Mouse (Mus musculus) stomach, embryonic 15.5 days (tissue): ENCODE data around the gene Foxp2. TPM values are rescaled to one million over a fixed set of nuclear protein-coding genes. Genes with fewer than 3 reads are reported as not detected.

ENCODE experiments used
- ATAC-seq: fragments of 200-750 bp; cut with Nextera tagmentation; 2 replicates; pipeline ENCODE4 v1.8.0; 2017; ENCODE audit warnings: low read depth, moderate number of reproducible peaks, moderate TSS enrichment; ENCODE audit not compliant: insufficient read depth, low FRiP score
- H3K27ac ChIP-seq: fragments of 300-500 bp; sonication (generic); 2 replicates; pipeline ENCODE4 v1.5.1; 2015; ENCODE audit warnings: mild to moderate bottlenecking, inconsistent platforms
- H3K27me3 ChIP-seq: fragments of 300-500 bp; sonication (generic); replicated peaks from 2 replicates; pipeline ENCODE4 v1.6.1; 2015; ENCODE audit warnings: inconsistent platforms
- H3K36me3 ChIP-seq: fragments of 300-500 bp; sonication (generic); 2 replicates; pipeline ENCODE4 v1.6.1; 2015; ENCODE audit warnings: inconsistent platforms
- H3K4me1 ChIP-seq: fragments of 300-500 bp; sonication (generic); 2 replicates; pipeline ENCODE4 v1.6.1; 2015; ENCODE audit warnings: inconsistent platforms
- H3K4me2 ChIP-seq: fragments of 300-500 bp; sonication (generic); 2 replicates; pipeline ENCODE4 v1.6.1; 2015; ENCODE audit warnings: mild to moderate bottlenecking, inconsistent platforms
- H3K4me3 ChIP-seq: fragments of 300-500 bp; sonication (generic); replicated peaks from 2 replicates; pipeline ENCODE4 v1.5.1; 2015; ENCODE audit warnings: inconsistent platforms
- H3K9ac ChIP-seq: fragments of 300-500 bp; sonication (generic); 2 replicates; pipeline ENCODE4 v1.6.1; 2015; ENCODE audit warnings: inconsistent platforms
- H3K9me3 ChIP-seq: fragments of 300-500 bp; sonication (generic); 2 replicates; pipeline ENCODE4 v1.6.1; 2016; ENCODE audit warnings: inconsistent platforms
- WGBS: fragments of 180-500 bp; shearing (Covaris S2); methylation state at CpG from one replicate; pipeline ENCODE4 v1.1.7; 2015; 5-methylcytosine and 5-hydroxymethylcytosine counted together
- polyA plus RNA-seq: library from polyadenylated mRNA; unstranded; fragments of >200 nt; fragmentation: Nextera tagmentation; extraction: Ambion mirVana; gene quantifications from 2 replicates; pipeline ENCODE4 v1.2.1, GENCODE M21; 2015

Gene Foxp2
- polyA plus RNA-seq, 1 experiment from 2014 or later: 30.2 TPM

- Histone ChIP-seq H3K9ac (no peak overlapping the region), H3K27me3 (no peaks in the 10 kb centered on the region), H3K4me2 (no peak overlapping the region), H3K36me3 (0 out of 2 replicates have a peak, but pooled peaks cover 3% of the 10 kb centered on the region), H3K4me3 (no peak overlapping the region), H3K27ac (no peak overlapping the region), H3K4me1 (no peaks in the 10 kb centered on the region), H3K9me3 (no peaks in the 10 kb centered on the region)
- 83% methylated on average over 4 of the region's 4 CpGs for WGBS
- no peak for ATAC-seq
Observed at GRCm38 (mm10) chr6:14924976-14925489, 23.9 kb downstream of the Foxp2 start.

DNA sequence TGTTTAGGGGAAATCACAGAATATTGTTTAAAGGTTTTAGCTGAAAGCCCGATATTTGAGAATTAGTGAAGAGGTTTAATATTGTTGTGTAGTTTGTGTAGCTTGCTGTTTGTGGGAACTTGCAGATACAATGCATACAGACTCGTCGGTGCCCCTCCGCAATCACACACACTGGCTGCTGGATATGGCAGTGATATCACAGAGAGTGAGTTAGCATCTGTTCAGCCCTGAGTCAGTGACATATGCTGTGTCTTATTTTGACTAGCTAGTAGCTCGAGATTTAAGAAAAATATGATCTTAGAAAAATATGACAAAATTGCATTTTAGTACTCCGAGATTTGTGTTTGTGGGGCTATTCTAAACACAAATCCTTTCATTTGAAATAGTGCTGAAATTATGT, 49.9 kb downstream of the Foxp2 start:
- Histone ChIP-seq H3K4me1 (no peaks in the 10 kb centered on the region), H3K9ac (no peak overlapping the region), H3K36me3 (no peaks in the 10 kb centered on the region), H3K9me3 (no peaks in the 10 kb centered on the region), H3K27me3 (no peaks in the 10 kb centered on the region), H3K27ac (no peak overlapping the region), H3K4me2 (no peak overlapping the region), H3K4me3 (no peak overlapping the region)
- ATAC-seq: no peak
- 82% methylated on average over 6 of the region's 6 CpGs for WGBS

GRCm38 (mm10) chr6:14952731-14953130, 51.6 kb downstream of the Foxp2 start:
- no peak overlapping the region for H3K9ac ChIP-seq
- ATAC-seq: no peak
- H3K4me1 ChIP-seq: no peaks in the 10 kb centered on the region
- 46% methylated on average over 4 of the region's 4 CpGs for WGBS
- no peaks in the 10 kb centered on the region for H3K36me3 ChIP-seq
- no peak overlapping the region for H3K4me2 ChIP-seq
- no peak overlapping the region for H3K4me3 ChIP-seq
- H3K27ac ChIP-seq: no peak overlapping the region
- no peaks in the 10 kb centered on the region for H3K27me3 ChIP-seq
- no peaks in the 10 kb centered on the region for H3K9me3 ChIP-seq

DNA sequence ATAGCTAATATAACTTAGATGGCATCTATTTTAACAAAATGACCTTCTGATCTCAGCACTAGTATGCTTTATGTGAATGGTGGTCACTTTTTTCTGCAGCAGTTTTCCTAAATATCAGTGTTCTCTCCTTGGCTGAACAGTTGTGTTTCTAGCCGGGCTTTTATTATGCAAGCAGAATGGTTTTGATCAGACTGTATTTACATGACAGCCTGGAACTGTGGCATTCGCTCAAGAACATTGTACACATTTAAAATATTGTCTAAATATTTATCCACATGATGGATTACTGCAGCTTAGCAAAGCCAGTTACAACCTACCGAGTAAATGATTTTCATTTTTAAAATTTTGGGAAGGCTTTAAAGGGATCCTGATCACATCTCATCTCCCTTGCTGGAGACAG, 75.9 kb downstream of the Foxp2 start:
- no peak; the same call in 1 of the 2 replicates for ATAC-seq
- no peak overlapping the region for H3K27ac ChIP-seq
- H3K9me3 ChIP-seq: no peaks in the 10 kb centered on the region
- H3K36me3 ChIP-seq: no peaks in the 10 kb centered on the region
- 28% methylated on average over 3 of the region's 3 CpGs for WGBS
- no peaks in the 10 kb centered on the region for H3K27me3 ChIP-seq
- no peak overlapping the region for H3K4me3 ChIP-seq
- no peak overlapping the region for H3K4me2 ChIP-seq
- H3K9ac ChIP-seq: no peak overlapping the region
- H3K4me1 ChIP-seq: no peaks in the 10 kb centered on the region

- ATAC-seq: no peak
- 70% methylated on average over 5 of the region's 5 CpGs for WGBS
- Histone ChIP-seq H3K27ac (no peak overlapping the region), H3K27me3 (no peaks in the 10 kb centered on the region), H3K4me1 (no peaks in the 10 kb centered on the region), H3K9me3 (no peaks in the 10 kb centered on the region), H3K4me3 (no peak overlapping the region), H3K36me3 (no peaks in the 10 kb centered on the region), H3K4me2 (no peak overlapping the region), H3K9ac (no peak overlapping the region)
Observed at GRCm38 (mm10) chr6:14978201-14978600, 77.1 kb downstream of the Foxp2 start.

DNA sequence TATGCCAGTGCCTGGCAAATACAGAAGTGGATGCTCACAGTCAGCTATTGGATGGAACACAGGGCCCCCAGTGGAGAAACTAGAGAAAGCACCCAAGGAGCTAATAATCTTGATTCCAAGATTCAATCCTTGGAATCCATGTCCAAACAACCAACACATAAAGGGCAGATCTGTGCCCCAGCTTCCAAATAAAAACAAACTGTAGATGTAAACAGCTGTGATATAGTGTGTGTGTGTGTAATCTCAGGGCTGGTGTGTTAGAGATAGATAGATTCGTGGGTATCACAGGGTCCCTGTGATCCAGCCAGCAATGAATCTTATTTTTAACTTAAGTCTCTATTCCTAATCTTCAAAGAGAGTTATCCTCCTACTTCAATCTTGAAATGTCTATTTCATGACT, 107.0 kb downstream of the Foxp2 start:
- Histone ChIP-seq H3K27ac (no peak overlapping the region), H3K4me1 (no peaks in the 10 kb centered on the region), H3K36me3 (no peaks in the 10 kb centered on the region), H3K4me3 (no peak overlapping the region), H3K9me3 (no peaks in the 10 kb centered on the region), H3K9ac (no peak overlapping the region), H3K27me3 (no peaks in the 10 kb centered on the region), H3K4me2 (no peak overlapping the region)
- no peak for ATAC-seq
- WGBS: 85% methylated on average over 1 of the region's 1 CpGs

DNA sequence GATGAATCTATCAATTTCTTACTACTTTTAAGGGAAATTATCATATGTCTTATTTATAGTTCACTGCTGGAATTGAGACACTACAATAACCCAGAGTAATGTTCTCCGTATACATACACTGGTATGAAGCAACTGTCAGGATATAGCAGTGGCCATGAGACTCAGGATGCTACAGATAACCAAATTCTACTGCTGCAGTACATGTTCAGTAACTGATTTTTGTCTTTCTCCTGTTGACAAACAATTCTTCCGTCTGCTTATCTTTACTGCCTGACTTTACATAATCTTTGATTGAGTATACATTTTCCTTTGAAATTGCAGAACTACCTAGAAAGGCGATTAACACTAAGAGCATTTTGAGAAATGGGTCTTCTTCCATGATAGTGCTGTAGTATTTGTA, 127.3 kb downstream of the Foxp2 start:
- H3K9me3 ChIP-seq: no peaks in the 10 kb centered on the region
- no peaks in the 10 kb centered on the region for H3K36me3 ChIP-seq
- no peak overlapping the region for H3K4me2 ChIP-seq
- no peaks in the 10 kb centered on the region for H3K4me1 ChIP-seq
- H3K4me3 ChIP-seq: no peak overlapping the region
- WGBS: 84% methylated on average over 3 of the region's 3 CpGs
- no peak overlapping the region for H3K9ac ChIP-seq
- no peak for ATAC-seq
- H3K27ac ChIP-seq: no peak overlapping the region
- no peaks in the 10 kb centered on the region for H3K27me3 ChIP-seq

- H3K36me3 ChIP-seq: no peaks in the 10 kb centered on the region
- no peak overlapping the region for H3K27ac ChIP-seq
- H3K4me2 ChIP-seq: no peak overlapping the region
- H3K4me3 ChIP-seq: no peak overlapping the region
- no peaks in the 10 kb centered on the region for H3K9me3 ChIP-seq
- H3K9ac ChIP-seq: no peak overlapping the region
- WGBS: 72% methylated on average over 7 of the region's 7 CpGs
- no peaks in the 10 kb centered on the region for H3K4me1 ChIP-seq
- H3K27me3 ChIP-seq: no peaks in the 10 kb centered on the region
- peak; percentile 73; the same call in 1 of the 2 replicates for ATAC-seq
Observed at GRCm38 (mm10) chr6:15029446-15030125, 128.4 kb downstream of the Foxp2 start.

- Histone ChIP-seq H3K36me3 (no peaks in the 10 kb centered on the region), H3K4me2 (no peak overlapping the region), H3K27ac (no peak overlapping the region), H3K9ac (no peak overlapping the region), H3K27me3 (no peaks in the 10 kb centered on the region), H3K9me3 (no peaks in the 10 kb centered on the region), H3K4me1 (no peaks in the 10 kb centered on the region), H3K4me3 (no peak overlapping the region)
- 72% methylated on average over 1 of the region's 1 CpGs for WGBS
- ATAC-seq: no peak
Observed at GRCm38 (mm10) chr6:15063246-15063645, 162.1 kb downstream of the Foxp2 start.

- no peak overlapping the region for H3K4me3 ChIP-seq
- no peak overlapping the region for H3K9ac ChIP-seq
- H3K4me1 ChIP-seq: no peaks in the 10 kb centered on the region
- no peak for ATAC-seq
- no peaks in the 10 kb centered on the region for H3K36me3 ChIP-seq
- no peak overlapping the region for H3K4me2 ChIP-seq
- H3K9me3 ChIP-seq: no peaks in the 10 kb centered on the region
- no peak overlapping the region for H3K27ac ChIP-seq
- no peaks in the 10 kb centered on the region for H3K27me3 ChIP-seq
- 80% methylated on average over 1 of the region's 1 CpGs for WGBS
Observed at GRCm38 (mm10) chr6:15101548-15101947, 200.4 kb downstream of the Foxp2 start.

GRCm38 (mm10) chr6:15120916-15121315, 219.8 kb downstream of the Foxp2 start:
- H3K4me3 ChIP-seq: no peak overlapping the region
- no peaks in the 10 kb centered on the region for H3K4me1 ChIP-seq
- no peak overlapping the region for H3K27ac ChIP-seq
- WGBS: 54% methylated on average over 5 of the region's 5 CpGs
- no peak overlapping the region for H3K9ac ChIP-seq
- ATAC-seq: no peak
- no peaks in the 10 kb centered on the region for H3K9me3 ChIP-seq
- H3K4me2 ChIP-seq: no peak overlapping the region
- H3K36me3 ChIP-seq: no peaks in the 10 kb centered on the region
- H3K27me3 ChIP-seq: no peaks in the 10 kb centered on the region

GRCm38 (mm10) chr6:15121339-15121738, 220.2 kb downstream of the Foxp2 start:
- H3K27me3 ChIP-seq: no peaks in the 10 kb centered on the region
- H3K27ac ChIP-seq: no peak overlapping the region
- H3K4me1 ChIP-seq: no peaks in the 10 kb centered on the region
- H3K4me3 ChIP-seq: no peak overlapping the region
- no peaks in the 10 kb centered on the region for H3K9me3 ChIP-seq
- no peak overlapping the region for H3K4me2 ChIP-seq
- ATAC-seq: no peak
- H3K36me3 ChIP-seq: no peaks in the 10 kb centered on the region
- H3K9ac ChIP-seq: no peak overlapping the region

DNA sequence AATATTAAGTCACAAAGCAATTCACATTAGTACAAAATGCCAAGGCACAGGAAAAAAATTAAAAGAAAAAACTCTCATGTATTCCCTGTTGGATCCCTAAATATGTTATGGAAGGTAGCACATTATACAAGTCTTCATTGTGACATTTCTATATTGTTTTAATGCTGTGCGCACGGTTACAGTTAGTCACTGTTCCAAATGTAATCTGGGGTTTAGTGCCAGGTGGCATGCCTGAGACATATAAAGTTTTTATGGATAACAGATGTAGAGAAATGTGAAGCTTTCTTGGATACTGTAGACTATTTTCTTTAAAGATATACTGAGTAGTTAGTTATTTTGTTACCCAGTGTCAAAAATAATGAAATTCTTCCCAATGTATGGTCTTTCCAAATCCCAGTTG, 229.0 kb downstream of the Foxp2 start:
- Histone ChIP-seq H3K36me3 (no peaks in the 10 kb centered on the region), H3K4me1 (no peaks in the 10 kb centered on the region), H3K4me2 (no peak overlapping the region), H3K27ac (no peak overlapping the region), H3K9me3 (no peaks in the 10 kb centered on the region), H3K9ac (no peak overlapping the region), H3K4me3 (no peak overlapping the region), H3K27me3 (no peaks in the 10 kb centered on the region)
- no peak for ATAC-seq
- WGBS: 90% methylated on average over 2 of the region's 2 CpGs
